Mouse (Mus musculus) intestine, embryonic 16.5 days (tissue): Measurements from ENCODE around the gene Exosc2. TPM values are rescaled to one million over a fixed set of nuclear protein-coding genes. Genes with fewer than 3 reads are reported as not detected.

Experiments used
- ATAC-seq: fragments of 200-750 bp; cut with Nextera tagmentation; 2 replicates; pipeline ENCODE4 v1.8.0; 2017; ENCODE audit warnings: moderate TSS enrichment, moderate library complexity
- H3K27ac ChIP-seq: fragments of 300-500 bp; sonication (generic); 2 replicates; pipeline ENCODE4 v1.5.1; 2014; ENCODE audit warnings: mild to moderate bottlenecking, low read length
- H3K27me3 ChIP-seq: fragments of 300-500 bp; sonication (generic); replicated peaks from 2 replicates; pipeline ENCODE4 v1.6.1; 2014; ENCODE audit warnings: low read length, control low read depth, mixed read lengths; ENCODE audit not compliant: control insufficient read depth, insufficient read depth
- H3K36me3 ChIP-seq: fragments of 300-500 bp; sonication (generic); 2 replicates; pipeline ENCODE4 v1.6.1; 2014; ENCODE audit warnings: low read length, control low read depth; ENCODE audit not compliant: control insufficient read depth, insufficient read depth
- H3K4me1 ChIP-seq: fragments of 300-500 bp; sonication (generic); 2 replicates; pipeline ENCODE4 v1.6.1; 2014; ENCODE audit warnings: low read length, control low read depth, mixed read lengths; ENCODE audit not compliant: control insufficient read depth, insufficient read depth
- H3K4me2 ChIP-seq: fragments of 300-500 bp; sonication (generic); 2 replicates; pipeline ENCODE4 v1.6.1; 2014; ENCODE audit warnings: low read depth, low read length, control low read depth
- H3K4me3 ChIP-seq: fragments of 300-500 bp; sonication (generic); 2 replicates; pipeline ENCODE4 v1.5.1; 2014; ENCODE audit warnings: mild to moderate bottlenecking, low read length
- H3K9ac ChIP-seq: fragments of 300-500 bp; sonication (generic); 2 replicates; pipeline ENCODE4 v1.6.1; 2014; ENCODE audit warnings: low read depth, low read length
- H3K9me3 ChIP-seq: fragments of 300-500 bp; sonication (generic); 2 replicates; pipeline ENCODE4 v1.6.1; 2016; ENCODE audit warnings: low read length, control low read depth; ENCODE audit not compliant: control insufficient read depth
- WGBS: fragments of 180-500 bp; shearing (Covaris S2); extraction: QIAGEN DNeasy Blood & Tissue Kit; methylation state at CpG from one replicate; pipeline ENCODE4 v1.1.7; 2014; 5-methylcytosine and 5-hydroxymethylcytosine counted together
- polyA plus RNA-seq: library from polyadenylated mRNA; unstranded; fragments of >200 nt; fragmentation: Nextera tagmentation; extraction: Ambion mirVana; gene quantifications from 2 replicates; pipeline ENCODE4 v1.2.1, GENCODE M21; 2015

Exosc2 gene
- polyA plus RNA-seq, 1 experiment from 2014 or later, result 64.3 TPM

- Histone ChIP-seq H3K27me3 (no peaks in the 10 kb centered on the region), H3K36me3 (no peaks in the 10 kb centered on the region), H3K4me3 (0 out of 2 replicates have a peak overlapping the region, but pooled peaks have one; percentile 7), H3K9ac (no peak overlapping the region), H3K27ac (peak overlapping the region; percentile 89), H3K4me2 (peak overlapping the region; percentile 35; the same call in 1 of the 2 replicates), H3K4me1 (peaks cover 10% of the 10 kb centered on the region; the same call in 1 of the 2 replicates), H3K9me3 (no peaks in the 10 kb centered on the region)
- ATAC-seq, result peak; percentile 92
- 67% methylated on average over 6 of the region's 6 CpGs for WGBS
Observed at GRCm38 (mm10) chr2:31719202-31719880, 48.8 kb downstream of the Exosc2 start.

DNA sequence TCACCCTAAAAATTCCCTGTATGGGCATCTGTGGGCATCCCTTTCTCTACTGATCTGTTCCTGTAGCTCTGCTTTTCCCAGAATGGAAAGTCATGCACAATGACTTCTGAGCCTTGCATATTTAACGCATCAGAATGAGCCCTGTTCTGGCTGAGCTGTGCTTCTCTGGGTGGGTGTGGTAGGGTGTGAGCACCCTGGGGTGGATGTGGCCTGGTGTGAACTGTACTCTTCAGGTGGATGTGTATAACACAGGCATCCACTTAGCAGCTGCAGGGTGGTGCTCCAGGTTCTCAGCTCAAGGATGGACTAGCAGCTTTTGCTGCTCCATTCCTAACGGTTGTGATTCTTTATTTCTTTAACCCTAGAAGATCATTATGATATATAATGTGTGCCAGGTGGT lies 49.4 kb downstream of the Exosc2 start:
- H3K4me3 ChIP-seq, result 0 out of 2 replicates have a peak overlapping the region, but pooled peaks have one; percentile 7
- H3K9ac ChIP-seq, result no peak overlapping the region
- peak overlapping the region; percentile 35; the same call in 1 of the 2 replicates for H3K4me2 ChIP-seq
- no peaks in the 10 kb centered on the region for H3K27me3 ChIP-seq
- H3K9me3 ChIP-seq, result no peaks in the 10 kb centered on the region
- peak overlapping the region; percentile 89 for H3K27ac ChIP-seq
- H3K36me3 ChIP-seq, result no peaks in the 10 kb centered on the region
- peak; percentile 73 for ATAC-seq
- peaks cover 10% of the 10 kb centered on the region; the same call in 1 of the 2 replicates for H3K4me1 ChIP-seq
- WGBS, result 69% methylated on average over 2 of the region's 2 CpGs

- H3K4me1 ChIP-seq, result peaks cover 10% of the 10 kb centered on the region; the same call in 1 of the 2 replicates
- no peaks in the 10 kb centered on the region for H3K9me3 ChIP-seq
- H3K27me3 ChIP-seq, result no peaks in the 10 kb centered on the region
- 62% methylated on average over 4 of the region's 4 CpGs for WGBS
- H3K9ac ChIP-seq, result no peak overlapping the region
- H3K4me2 ChIP-seq, result no peak overlapping the region
- H3K27ac ChIP-seq, result peak overlapping the region; percentile 89; the same call in 1 of the 2 replicates
- no peaks in the 10 kb centered on the region for H3K36me3 ChIP-seq
- no peak for ATAC-seq
- H3K4me3 ChIP-seq, result no peak overlapping the region
Observed at GRCm38 (mm10) chr2:31720783-31721182, 50.3 kb downstream of the Exosc2 start.

DNA sequence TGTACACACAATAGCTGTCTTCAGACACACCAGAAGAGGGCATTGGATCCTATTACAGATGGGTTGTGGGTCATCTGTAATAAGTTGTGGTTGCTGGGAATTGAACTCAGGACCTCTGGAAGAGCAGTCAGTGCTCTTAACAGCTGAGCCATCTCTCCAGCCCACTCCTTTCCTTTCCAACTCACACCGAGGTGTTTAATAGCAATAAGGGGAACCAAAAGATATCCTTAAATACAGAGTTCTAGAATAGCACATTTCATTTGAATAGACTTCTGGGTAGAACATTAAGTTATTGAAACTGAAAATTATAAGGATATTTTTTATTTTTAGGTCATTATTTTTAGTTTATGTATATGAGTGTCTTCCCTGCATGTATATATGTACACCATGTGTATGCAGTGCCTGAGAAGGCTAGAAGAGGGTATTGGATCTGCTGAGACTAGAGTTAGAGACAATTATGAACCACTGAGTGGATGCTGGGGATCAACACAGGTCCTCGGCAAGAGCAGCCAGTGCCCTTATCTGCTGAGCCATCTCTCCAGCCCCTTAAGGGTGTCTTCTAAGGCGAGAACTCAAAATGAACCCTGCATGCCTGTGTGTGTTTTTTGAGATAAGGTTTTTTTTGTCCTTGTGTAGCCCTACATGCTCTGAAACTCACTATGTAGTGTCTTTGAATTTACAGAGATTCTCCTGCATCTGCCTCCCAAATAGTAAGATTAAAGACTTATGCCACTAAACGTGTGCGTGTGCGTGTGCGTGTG lies 54.4 kb downstream of the Exosc2 start:
- no peaks in the 10 kb centered on the region for H3K36me3 ChIP-seq
- 91% methylated on average over 7 of the region's 7 CpGs for WGBS
- ATAC-seq, result no peak

DNA sequence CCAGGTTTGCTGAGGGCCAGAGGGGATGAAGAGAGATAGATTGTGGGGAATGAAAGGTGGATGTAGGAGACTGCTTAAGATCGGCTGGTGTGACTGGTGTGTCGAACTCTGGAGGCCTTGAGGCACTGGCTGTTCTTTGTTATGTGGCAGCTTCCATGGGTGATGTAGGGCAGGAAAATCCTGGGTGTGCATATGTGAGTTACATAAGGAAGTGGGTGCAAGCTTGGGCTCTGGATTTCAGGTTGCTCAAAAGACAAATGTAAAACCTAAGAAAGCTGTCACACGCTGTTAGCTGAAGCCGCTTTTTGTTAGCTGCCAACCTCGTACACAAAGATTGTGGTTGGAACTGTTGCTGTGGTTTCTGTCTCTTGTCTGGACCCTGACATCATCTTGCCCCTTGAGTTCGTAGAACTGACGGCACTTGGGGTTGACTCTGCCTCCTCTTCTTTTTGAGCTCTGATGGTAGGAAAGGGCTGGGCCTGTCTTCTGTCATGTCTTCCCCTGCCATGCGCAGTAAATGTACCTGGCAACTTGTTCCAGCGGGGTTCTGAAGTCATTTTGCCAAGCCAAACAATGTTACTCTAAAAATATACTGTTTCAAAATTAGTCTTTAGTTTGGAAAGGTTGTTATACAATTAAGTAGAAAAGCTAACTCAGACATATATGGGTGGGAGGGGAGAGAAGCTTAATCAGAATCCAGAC lies 57.2 kb downstream of the Exosc2 start:
- H3K27me3 ChIP-seq, result no peaks in the 10 kb centered on the region

More for the DNA sequence above, 54.4 kb downstream of the Exosc2 start:
- Histone ChIP-seq H3K9me3 (no peaks in the 10 kb centered on the region), H3K4me1 (peaks cover 15% of the 10 kb centered on the region), H3K4me2 (no peak overlapping the region), H3K27me3 (no peaks in the 10 kb centered on the region), H3K4me3 (no peak overlapping the region), H3K9ac (no peak overlapping the region), H3K27ac (no peak overlapping the region)

GRCm38 (mm10) chr2:31730640-31731039 lies 60.1 kb downstream of the Exosc2 start:
- Histone ChIP-seq H3K27me3 (no peaks in the 10 kb centered on the region), H3K36me3 (no peaks in the 10 kb centered on the region), H3K4me3 (no peak overlapping the region), H3K27ac (no peak overlapping the region), H3K9me3 (no peaks in the 10 kb centered on the region), H3K9ac (0 out of 2 replicates have a peak overlapping the region, but pooled peaks have one; percentile 31), H3K4me1 (peaks cover 18% of the 10 kb centered on the region), H3K4me2 (no peak overlapping the region)
- WGBS, result 77% methylated on average over 5 of the region's 5 CpGs
- 0 out of 2 replicates have a peak, but pooled peaks have one; percentile 13 for ATAC-seq

More for the DNA sequence above, 57.2 kb downstream of the Exosc2 start:
- no peak overlapping the region for H3K4me2 ChIP-seq
- no peaks in the 10 kb centered on the region for H3K36me3 ChIP-seq
- no peak overlapping the region for H3K27ac ChIP-seq
- ATAC-seq, result no peak
- H3K4me1 ChIP-seq, result peaks cover 14% of the 10 kb centered on the region
- no peak overlapping the region for H3K4me3 ChIP-seq
- 78% methylated on average over 9 of the region's 9 CpGs for WGBS
- no peak overlapping the region for H3K9ac ChIP-seq
- H3K9me3 ChIP-seq, result no peaks in the 10 kb centered on the region

Other genes with a start within 250 kb of the Exosc2 start
- gene Ass1, start 200.5 kb upstream of the Exosc2 start, polyA plus RNA-seq, result 374 and 535 TPM in 2 replicates
- 56.7 and 61.2 TPM in 2 replicates for gene Fubp3, start 98.1 kb upstream of the Exosc2 start, polyA plus RNA-seq
- not detected in 2 replicates for gene Prdm12, start 30.7 kb upstream of the Exosc2 start, polyA plus RNA-seq
- 25.1 and 26.2 TPM in 2 replicates for gene Abl1, start 17.7 kb downstream of the Exosc2 start, polyA plus RNA-seq
- gene Qrfp, start 139.9 kb downstream of the Exosc2 start, polyA plus RNA-seq, result 0.07 TPM in 1 of 2 replicates, not detected in the other
- 0.70 and 0.77 TPM in 2 replicates for gene Fibcd1, start 175.3 kb downstream of the Exosc2 start, polyA plus RNA-seq
- gene Lamc3, start 216.6 kb downstream of the Exosc2 start, polyA plus RNA-seq, result 0.44 and 0.83 TPM in 2 replicates